In genomic region chr17:56330345-56330744, GRCm38 (mm10) we compare ENCODE assay signal across 18 mouse cellular contexts. TPM values are rescaled to one million over a fixed set of nuclear protein-coding genes. Genes with fewer than 3 reads are reported as not detected.
A peak's percentile ranks its signal among the peaks of the same experiment; 100 is the strongest.
DNase-seq lines count a peak whose midpoint lies in the region; ATAC-seq and TF ChIP-seq lines count a peak whose summit lies in the region.
"Had no signal": no experiment of that assay in that cellular context is flagged by ENCODE, and none has a peak within 500 bp of the region (broad histone marks: within the 10 kb centered on the region; RNA-seq: fewer than 3 reads in every experiment).

No protein-coding gene starts in this region.

- H3K27me3 ChIP-seq in forebrain, embryonic 10.5 days (ENCODE audit: poor library complexity, severe bottlenecking): no peaks in the 10 kb centered on the region
- H3K27me3 ChIP-seq in forebrain, embryonic 14.5 days (replicated peaks; ENCODE audit: control insufficient read depth, insufficient read depth, low read length): no peaks in the 10 kb centered on the region
- H3K27me3 ChIP-seq in limb, embryonic 12.5 days: no peaks in the 10 kb centered on the region
- H3K27me3 ChIP-seq in limb, embryonic 10.5 days (ENCODE audit: low read depth, poor library complexity, severe bottlenecking): no peaks in the 10 kb centered on the region
- no peaks in the 10 kb centered on the region for H3K27me3 ChIP-seq in stomach, postnatal 0 days (ENCODE audit: control insufficient read depth, insufficient read depth, low read length)
- H3K27me3 ChIP-seq: lung, embryonic 15.5 days; stomach, embryonic 15.5 days had no signal

- peaks cover 50% of the 10 kb centered on the region for H3K4me1 ChIP-seq in forebrain, embryonic 10.5 days
- peaks cover 14% of the 10 kb centered on the region for H3K4me1 ChIP-seq in forebrain, embryonic 14.5 days (ENCODE audit: control insufficient read depth, insufficient read depth, low read length)
- peaks cover 16% of the 10 kb centered on the region for H3K4me1 ChIP-seq in limb, embryonic 12.5 days (replicated peaks)
- peaks cover 29% of the 10 kb centered on the region for H3K4me1 ChIP-seq in limb, embryonic 10.5 days
- H3K4me1 ChIP-seq in stomach, postnatal 0 days (replicated peaks; ENCODE audit: control insufficient read depth, insufficient read depth): peaks cover 14% of the 10 kb centered on the region

- peak; percentile 40 for TF ChIP-seq CTCF in stomach, postnatal 0 days (IDR thresholded peaks at IDR 0.05; ENCODE audit: low read depth)

- H3K4me3 ChIP-seq in forebrain, embryonic 10.5 days: no peak overlapping the region
- no peak overlapping the region for H3K4me3 ChIP-seq in forebrain, embryonic 14.5 days (ENCODE audit: low read depth, low read length)
- H3K4me3 ChIP-seq in limb, embryonic 12.5 days (replicated peaks): no peak overlapping the region
- H3K4me3 ChIP-seq in limb, embryonic 10.5 days: no peak overlapping the region
- no peak overlapping the region for H3K4me3 ChIP-seq in stomach, postnatal 0 days (ENCODE audit: low read depth, low read length)
- H3K4me3 ChIP-seq: erythroblast, embryonic 14.5 days; lung, embryonic 15.5 days; stomach, embryonic 15.5 days had no signal

- no peaks in the 10 kb centered on the region for H3K9me3 ChIP-seq in forebrain, embryonic 10.5 days
- no peaks in the 10 kb centered on the region for H3K9me3 ChIP-seq in forebrain, embryonic 14.5 days (replicated peaks; ENCODE audit: control insufficient read depth, low read length)
- no peaks in the 10 kb centered on the region for H3K9me3 ChIP-seq in limb, embryonic 12.5 days
- no peaks in the 10 kb centered on the region for H3K9me3 ChIP-seq in limb, embryonic 10.5 days (replicated peaks)
- no peaks in the 10 kb centered on the region for H3K9me3 ChIP-seq in stomach, postnatal 0 days (ENCODE audit: control insufficient read depth, low read length)
- H3K9me3 ChIP-seq: lung, embryonic 15.5 days; stomach, embryonic 15.5 days had no signal

- no peak for TF ChIP-seq EP300 in stomach, postnatal 0 days (optimal IDR thresholded peaks at IDR 0.05)

- H3K9ac ChIP-seq in forebrain, embryonic 14.5 days (ENCODE audit: low read length): no peak overlapping the region
- H3K9ac ChIP-seq in limb, embryonic 12.5 days (replicated peaks): 0 out of 2 replicates have a peak overlapping the region, but pooled peaks have one; percentile 18
- H3K9ac ChIP-seq in stomach, postnatal 0 days (ENCODE audit: low read length): 0 out of 2 replicates have a peak overlapping the region, but pooled peaks have one; percentile 13
- H3K9ac ChIP-seq: lung, embryonic 15.5 days; stomach, embryonic 15.5 days had no signal

- 0 out of 2 replicates have a peak overlapping the region, but pooled peaks have one; percentile 8 for H3K27ac ChIP-seq in forebrain, embryonic 10.5 days
- H3K27ac ChIP-seq in forebrain, embryonic 14.5 days (ENCODE audit: low read depth, low read length): no peak overlapping the region
- no peak overlapping the region for H3K27ac ChIP-seq in limb, embryonic 12.5 days
- no peak overlapping the region for H3K27ac ChIP-seq in limb, embryonic 10.5 days
- no peak overlapping the region for H3K27ac ChIP-seq in stomach, postnatal 0 days (replicated peaks)
- H3K27ac ChIP-seq: lung, embryonic 15.5 days; stomach, embryonic 15.5 days had no signal

- 74% methylated on average over 3 of the region's 3 CpGs for WGBS in forebrain, embryonic 10.5 days
- 75% methylated on average over 3 of the region's 3 CpGs for WGBS in forebrain, embryonic 14.5 days
- 76% methylated on average over 3 of the region's 3 CpGs for WGBS in limb, embryonic 12.5 days
- WGBS in limb, embryonic 10.5 days: 84% methylated on average over 3 of the region's 3 CpGs
- WGBS in stomach, postnatal 0 days: 58% methylated on average over 3 of the region's 3 CpGs

- ATAC-seq in forebrain, embryonic 14.5 days: no peak
- ATAC-seq in limb, embryonic 12.5 days (ENCODE audit: insufficient number of reproducible peaks, insufficient read depth, low FRiP score, low TSS enrichment, low read depth): no peak
- no peak for ATAC-seq in stomach, postnatal 0 days (ENCODE audit: low FRiP score, low TSS enrichment)

- DNase-seq in forebrain, embryonic 10.5 days (ENCODE audit: extremely low spot score, low spot score): no peak
- no peak for DNase-seq in forebrain, embryonic 14.5 days (ENCODE audit: low spot score)
- DNase-seq in limb, embryonic 10.5 days (ENCODE audit: low spot score): no peak
- peak; percentile 54 for DNase-seq in T-cell, adult 2 months (ENCODE audit: low spot score)
- no peak for DNase-seq in stomach, postnatal 0 days (ENCODE audit: low spot score)
- no peak for DNase-seq in layer of hippocampus, adult 8-10 months (ENCODE audit: low spot score in 2 of 2)
- DNase-seq in ovary, adult 18-20 months (ENCODE audit: low spot score): no peak
- DNase-seq: adrenal gland, postnatal 36 days; cerebellum, adult 11 months; heart, postnatal 10 days; kidney, adult 2 months had no signal

- H3K4me2 ChIP-seq in forebrain, embryonic 14.5 days (ENCODE audit: low read length): no peak overlapping the region
- no peak overlapping the region for H3K4me2 ChIP-seq in limb, embryonic 12.5 days
- H3K4me2 ChIP-seq in stomach, postnatal 0 days (replicated peaks; ENCODE audit: low read depth): no peak overlapping the region
- H3K4me2 ChIP-seq: lung, embryonic 15.5 days; stomach, embryonic 15.5 days had no signal

- peaks cover 7% of the 10 kb centered on the region for H3K36me3 ChIP-seq in forebrain, embryonic 10.5 days (replicated peaks)
- H3K36me3 ChIP-seq in forebrain, embryonic 14.5 days (ENCODE audit: control insufficient read depth, insufficient read depth, low read length): no peaks in the 10 kb centered on the region
- H3K36me3 ChIP-seq in limb, embryonic 12.5 days: peaks cover 12% of the 10 kb centered on the region; the same call in 1 of the 2 replicates
- peaks cover 4% of the 10 kb centered on the region; the same call in 1 of the 2 replicates for H3K36me3 ChIP-seq in limb, embryonic 10.5 days
- H3K36me3 ChIP-seq in stomach, postnatal 0 days (ENCODE audit: control insufficient read depth, insufficient read depth, low read length): no peaks in the 10 kb centered on the region
- H3K36me3 ChIP-seq: lung, embryonic 15.5 days; stomach, embryonic 15.5 days had no signal

RNA-seq across cellular contexts. Expression of gene Kdm4b, which starts 4.5 kb away (rescaled TPM):
- 35.9 and 39.6 TPM in 2 replicates for polyA plus RNA-seq in forebrain, embryonic 10.5 days (2016; fragmentation: Nextera tagmentation; extraction: Ambion mirVana)
- 41.7 and 58.5 TPM in 2 replicates for polyA plus RNA-seq in forebrain, embryonic 14.5 days (2014; fragmentation: Nextera tagmentation; extraction: Ambion mirVana)
- polyA plus RNA-seq in limb, embryonic 12.5 days (2016; fragmentation: Nextera tagmentation; extraction: Ambion mirVana): 53.1 and 54.3 TPM in 2 replicates
- 37.7 and 46.8 TPM in 2 replicates for polyA plus RNA-seq in limb, embryonic 10.5 days (2016; fragmentation: Nextera tagmentation; extraction: Ambion mirVana)
- polyA plus RNA-seq in stomach, postnatal 0 days (2015; fragmentation: Nextera tagmentation; extraction: Ambion mirVana): 13.5 and 15.0 TPM in 2 replicates
- total RNA-seq in layer of hippocampus, adult 8-10 months (2022): 10 to 100 TPM; 66.8 to 85.2 (median 76.9) TPM

RNA-seq across cellular contexts. Expression of gene Uhrf1, which starts 27.2 kb away (rescaled TPM):
- 331 and 343 TPM in 2 replicates for polyA plus RNA-seq in forebrain, embryonic 10.5 days (2016; fragmentation: Nextera tagmentation; extraction: Ambion mirVana)
- polyA plus RNA-seq in forebrain, embryonic 14.5 days (2014; fragmentation: Nextera tagmentation; extraction: Ambion mirVana): 38.9 and 47.4 TPM in 2 replicates
- 198 and 199 TPM in 2 replicates for polyA plus RNA-seq in limb, embryonic 12.5 days (2016; fragmentation: Nextera tagmentation; extraction: Ambion mirVana)
- polyA plus RNA-seq in limb, embryonic 10.5 days (2016; fragmentation: Nextera tagmentation; extraction: Ambion mirVana): 316 and 336 TPM in 2 replicates
- 18.4 and 19.5 TPM in 2 replicates for polyA plus RNA-seq in stomach, postnatal 0 days (2015; fragmentation: Nextera tagmentation; extraction: Ambion mirVana)
- 1 to 10 TPM in 3 of 4 experiments, under 1 TPM in 1; 0.77 to 2.5 (median 1.6) TPM for total RNA-seq in layer of hippocampus, adult 8-10 months (2022)

RNA-seq across cellular contexts. Expression of gene Arrdc5, which starts 30.3 kb away (rescaled TPM):
- polyA plus RNA-seq in forebrain, embryonic 10.5 days (2016; fragmentation: Nextera tagmentation; extraction: Ambion mirVana): not detected in 2 replicates
- polyA plus RNA-seq in forebrain, embryonic 14.5 days (2014; fragmentation: Nextera tagmentation; extraction: Ambion mirVana): not detected in 2 replicates
- polyA plus RNA-seq in limb, embryonic 12.5 days (2016; fragmentation: Nextera tagmentation; extraction: Ambion mirVana): not detected in 2 replicates
- polyA plus RNA-seq in limb, embryonic 10.5 days (2016; fragmentation: Nextera tagmentation; extraction: Ambion mirVana): not detected in 2 replicates
- not detected in 2 replicates for polyA plus RNA-seq in stomach, postnatal 0 days (2015; fragmentation: Nextera tagmentation; extraction: Ambion mirVana)
- total RNA-seq in layer of hippocampus, adult 8-10 months (2022): not detected
- total RNA-seq: adrenal gland, postnatal 36 days; common myeloid progenitor, adult 5-6 weeks; heart, postnatal 10 days; layer of hippocampus, postnatal 10 days had no signal
- polyA plus RNA-seq: erythroblast, embryonic 14.5 days; kidney, adult 2 months; limb, embryonic 14.5 days; lung, embryonic 15.5 days; stomach, embryonic 15.5 days had no signal

RNA-seq across cellular contexts. Expression of gene Plin3, which starts 37.7 kb away (rescaled TPM):
- polyA plus RNA-seq in forebrain, embryonic 10.5 days (2016; fragmentation: Nextera tagmentation; extraction: Ambion mirVana): 58.3 and 59.0 TPM in 2 replicates
- 15.3 and 17.8 TPM in 2 replicates for polyA plus RNA-seq in forebrain, embryonic 14.5 days (2014; fragmentation: Nextera tagmentation; extraction: Ambion mirVana)
- 62.7 and 71.7 TPM in 2 replicates for polyA plus RNA-seq in limb, embryonic 12.5 days (2016; fragmentation: Nextera tagmentation; extraction: Ambion mirVana)
- polyA plus RNA-seq in limb, embryonic 10.5 days (2016; fragmentation: Nextera tagmentation; extraction: Ambion mirVana): 78.2 and 89.7 TPM in 2 replicates
- 65.3 and 67.3 TPM in 2 replicates for polyA plus RNA-seq in stomach, postnatal 0 days (2015; fragmentation: Nextera tagmentation; extraction: Ambion mirVana)
- 10 to 100 TPM; 13.2 to 22.6 (median 19.6) TPM for total RNA-seq in layer of hippocampus, adult 8-10 months (2022)

RNA-seq across cellular contexts. Expression of gene Ticam1, which starts 53.8 kb away (rescaled TPM):
- 2.4 and 2.6 TPM in 2 replicates for polyA plus RNA-seq in forebrain, embryonic 10.5 days (2016; fragmentation: Nextera tagmentation; extraction: Ambion mirVana)
- 1.5 and 2.2 TPM in 2 replicates for polyA plus RNA-seq in forebrain, embryonic 14.5 days (2014; fragmentation: Nextera tagmentation; extraction: Ambion mirVana)
- 3.0 and 3.8 TPM in 2 replicates for polyA plus RNA-seq in limb, embryonic 12.5 days (2016; fragmentation: Nextera tagmentation; extraction: Ambion mirVana)
- 3.0 TPM in 2 replicates for polyA plus RNA-seq in limb, embryonic 10.5 days (2016; fragmentation: Nextera tagmentation; extraction: Ambion mirVana)
- 4.6 and 6.4 TPM in 2 replicates for polyA plus RNA-seq in stomach, postnatal 0 days (2015; fragmentation: Nextera tagmentation; extraction: Ambion mirVana)
- total RNA-seq in layer of hippocampus, adult 8-10 months (2022): 1 to 10 TPM; 6.8 to 8.8 (median 7.8) TPM
